20 mouse cellular contexts compared by ENCODE assay signal in the genomic region with DNA sequence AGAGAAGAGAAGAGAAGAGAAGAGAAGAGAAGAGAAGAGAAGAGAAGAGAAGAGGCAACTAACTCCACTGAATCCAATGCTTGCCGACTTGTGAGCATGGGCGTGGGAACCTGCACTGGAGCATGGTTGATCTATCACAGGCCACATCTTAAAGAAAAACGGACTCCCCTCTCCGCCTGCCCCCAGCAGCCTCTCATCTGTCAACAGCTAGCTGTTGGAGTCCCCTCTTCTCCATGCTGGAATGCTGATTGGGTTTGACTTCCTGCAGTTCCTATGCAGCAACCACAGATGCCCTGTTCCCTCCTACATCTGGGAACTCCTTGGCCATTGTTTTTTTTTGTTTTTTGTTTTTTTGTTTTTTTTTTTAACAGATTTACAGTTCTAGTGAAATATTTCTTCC. TPM values are rescaled to one million over a fixed set of nuclear protein-coding genes. Genes with fewer than 3 reads are reported as not detected.
"Had no signal": no experiment of that assay in that cellular context is flagged by ENCODE, and none has a peak within 500 bp of the region (broad histone marks: within the 10 kb centered on the region; RNA-seq: fewer than 3 reads in every experiment).

No protein-coding gene starts in this region.

- H3K36me3 ChIP-seq: liver, embryonic 13.5 days; liver, embryonic 15.5 days; midbrain, embryonic 13.5 days; midbrain, embryonic 15.5 days; neural tube, embryonic 12.5 days; stomach, embryonic 15.5 days had no signal

- H3K4me2 ChIP-seq: liver, embryonic 13.5 days; liver, embryonic 15.5 days; midbrain, embryonic 11.5 days; midbrain, embryonic 13.5 days; midbrain, embryonic 15.5 days; neural tube, embryonic 12.5 days; stomach, embryonic 15.5 days had no signal

- H3K27me3 ChIP-seq: liver, embryonic 13.5 days; liver, embryonic 15.5 days; megakaryocyte, embryonic 14.5 days; midbrain, embryonic 13.5 days; midbrain, embryonic 15.5 days; neural tube, embryonic 12.5 days; stomach, embryonic 15.5 days had no signal

- DNase-seq: liver, embryonic 13.5 days; liver, postnatal 0 days; lung, postnatal 14 days; right cerebral cortex, postnatal 14 days; thymus, adult 2 months; thymus, postnatal 25 days; thymus, postnatal 4 days had no signal

- H3K9ac ChIP-seq: liver, embryonic 13.5 days; liver, embryonic 15.5 days; liver, postnatal 0 days; midbrain, embryonic 13.5 days; midbrain, embryonic 15.5 days; neural tube, embryonic 12.5 days; stomach, embryonic 15.5 days had no signal

- H3K4me1 ChIP-seq: liver, embryonic 13.5 days; liver, embryonic 15.5 days; megakaryocyte, embryonic 14.5 days; midbrain, embryonic 13.5 days; midbrain, embryonic 15.5 days; neural tube, embryonic 12.5 days; stomach, embryonic 15.5 days had no signal

- H3K9me3 ChIP-seq: liver, embryonic 13.5 days; liver, embryonic 15.5 days; megakaryocyte, embryonic 14.5 days; midbrain, embryonic 13.5 days; midbrain, embryonic 15.5 days; neural tube, embryonic 12.5 days; stomach, embryonic 15.5 days had no signal

- H3K27ac ChIP-seq: liver, embryonic 13.5 days; liver, embryonic 15.5 days; macrophage; midbrain, embryonic 13.5 days; midbrain, embryonic 15.5 days; neural tube, embryonic 12.5 days; stomach, embryonic 15.5 days; stomach, postnatal 0 days had no signal

- ATAC-seq: liver, postnatal 0 days; lung, postnatal 0 days; midbrain, embryonic 13.5 days; midbrain, embryonic 15.5 days had no signal

- H3K4me3 ChIP-seq: liver, embryonic 13.5 days; liver, embryonic 15.5 days; megakaryocyte, embryonic 14.5 days; midbrain, embryonic 13.5 days; midbrain, embryonic 15.5 days; neural tube, embryonic 12.5 days; stomach, embryonic 15.5 days had no signal

RNA-seq across cellular contexts. Expression of a gene that starts 28.4 kb away (rescaled TPM):
- polyA plus RNA-seq: liver, embryonic 13.5 days; liver, embryonic 15.5 days; liver, postnatal 0 days; lung, postnatal 0 days; macrophage; midbrain, embryonic 13.5 days; midbrain, embryonic 15.5 days; midbrain, postnatal 0 days; neural tube, embryonic 12.5 days; neural tube, embryonic 14.5 days; spleen, adult 2 months; stomach, embryonic 15.5 days; thymus, adult 2 months had no signal
